Mouse (Mus musculus): Measurements from ENCODE around the gene Haghl. TPM values are rescaled to one million over a fixed set of nuclear protein-coding genes. Genes with fewer than 3 reads are reported as not detected.
A peak's percentile ranks its signal among the peaks of the same experiment; 100 is the strongest.

Gene Haghl
- polyA plus RNA-seq, 1 experiment from 2014 or later, result 165 TPM

GRCm38 (mm10) chr17:25824362-25825142 is 39.1 kb upstream of the Haghl start:
- H3K27me3 ChIP-seq (ENCODE audit: control insufficient read depth, insufficient read depth, low read depth, low read length), result no peaks in the 10 kb centered on the region
- peak overlapping the region; percentile 87 for H3K4me2 ChIP-seq (ENCODE audit: low read length)
- H3K4me3 ChIP-seq (ENCODE audit: low read depth, low read length), result peak overlapping the region; percentile 58
- 76% methylated on average over 17 of the region's 17 CpGs for WGBS
- H3K9me3 ChIP-seq (replicated peaks; ENCODE audit: control insufficient read depth, low read length, poor library complexity, severe bottlenecking), result no peaks in the 10 kb centered on the region
- H3K4me1 ChIP-seq (ENCODE audit: control insufficient read depth, insufficient read depth, low read length), result peaks cover 31% of the 10 kb centered on the region
- H3K9ac ChIP-seq (ENCODE audit: low read depth, low read length), result peak overlapping the region; percentile 77
- no peak for ATAC-seq
- H3K27ac ChIP-seq (ENCODE audit: low read length), result no peak overlapping the region
- H3K36me3 ChIP-seq (ENCODE audit: control insufficient read depth, insufficient read depth, low read length), result peaks cover 14% of the 10 kb centered on the region

- H3K9ac ChIP-seq (ENCODE audit: low read depth, low read length), result peak within 1 kb of the TSS; percentile 77
- peak within 1 kb of the TSS; percentile 83 for H3K27ac ChIP-seq (ENCODE audit: low read length)
- H3K4me3 ChIP-seq (ENCODE audit: low read depth, low read length), result peak within 1 kb of the TSS; percentile 58
- no peaks in the 10 kb centered on the region for H3K9me3 ChIP-seq (replicated peaks; ENCODE audit: control insufficient read depth, low read length, poor library complexity, severe bottlenecking)
- WGBS, result under 1% methylated on average over 18 of the region's 18 CpGs
- ATAC-seq, result peak; percentile 73
- peak within 1 kb of the TSS; percentile 87 for H3K4me2 ChIP-seq (ENCODE audit: low read length)
- H3K36me3 ChIP-seq (ENCODE audit: control insufficient read depth, insufficient read depth, low read length), result peaks cover 20% of the 10 kb centered on the region
- H3K27me3 ChIP-seq (ENCODE audit: control insufficient read depth, insufficient read depth, low read depth, low read length), result peaks cover 4% of the 10 kb centered on the region
- peaks cover 29% of the 10 kb centered on the region for H3K4me1 ChIP-seq (ENCODE audit: control insufficient read depth, insufficient read depth, low read length)
Observed at GRCm38 (mm10) chr17:25823452-25823851, 38.0 kb upstream of the Haghl start, which contains the start of gene Wdr24. Wdr24 (plus strand) TSS chr17:25823627.

- H3K4me3 ChIP-seq (ENCODE audit: low read depth, low read length), result no peak overlapping the region
- H3K9ac ChIP-seq (ENCODE audit: low read depth, low read length), result peak overlapping the region; percentile 20; the same call in 1 of the 2 replicates
- peaks cover 11% of the 10 kb centered on the region for H3K27me3 ChIP-seq (ENCODE audit: control insufficient read depth, insufficient read depth, low read depth, low read length)
- peaks cover 27% of the 10 kb centered on the region for H3K36me3 ChIP-seq (ENCODE audit: control insufficient read depth, insufficient read depth, low read length)
- H3K4me2 ChIP-seq (ENCODE audit: low read length), result no peak overlapping the region
- 12% methylated on average over 46 of the region's 46 CpGs for WGBS
- H3K9me3 ChIP-seq (replicated peaks; ENCODE audit: control insufficient read depth, low read length, poor library complexity, severe bottlenecking), result no peaks in the 10 kb centered on the region
- ATAC-seq, result no peak
- H3K27ac ChIP-seq (ENCODE audit: low read length), result no peak overlapping the region
- peaks cover 5% of the 10 kb centered on the region for H3K4me1 ChIP-seq (ENCODE audit: control insufficient read depth, insufficient read depth, low read length)
Observed at GRCm38 (mm10) chr17:25818851-25819780, 33.6 kb upstream of the Haghl start.

GRCm38 (mm10) chr17:25817662-25818061 is 32.2 kb upstream of the Haghl start:
- WGBS, result 90% methylated on average over 11 of the region's 11 CpGs
- Histone ChIP-seq H3K4me2 (ENCODE audit: low read length) (no peak overlapping the region), H3K4me3 (ENCODE audit: low read depth, low read length) (no peak overlapping the region), H3K27ac (ENCODE audit: low read length) (no peak overlapping the region), H3K9me3 (replicated peaks; ENCODE audit: control insufficient read depth, low read length, poor library complexity, severe bottlenecking) (no peaks in the 10 kb centered on the region), H3K36me3 (ENCODE audit: control insufficient read depth, insufficient read depth, low read length) (peaks cover 27% of the 10 kb centered on the region), H3K27me3 (ENCODE audit: control insufficient read depth, insufficient read depth, low read depth, low read length) (peaks cover 11% of the 10 kb centered on the region), H3K4me1 (ENCODE audit: control insufficient read depth, insufficient read depth, low read length) (peaks cover 9% of the 10 kb centered on the region), H3K9ac (ENCODE audit: low read depth, low read length) (no peak overlapping the region)
- ATAC-seq, result no peak

GRCm38 (mm10) chr17:25813471-25813870 is 28.0 kb upstream of the Haghl start:
- Histone ChIP-seq H3K9ac (ENCODE audit: low read depth, low read length) (peak overlapping the region; percentile 63), H3K27me3 (ENCODE audit: control insufficient read depth, insufficient read depth, low read depth, low read length) (peaks cover 8% of the 10 kb centered on the region), H3K4me3 (ENCODE audit: low read depth, low read length) (peak overlapping the region; percentile 13; the same call in 1 of the 2 replicates), H3K9me3 (replicated peaks; ENCODE audit: control insufficient read depth, low read length, poor library complexity, severe bottlenecking) (no peaks in the 10 kb centered on the region), H3K4me1 (ENCODE audit: control insufficient read depth, insufficient read depth, low read length) (peaks cover 30% of the 10 kb centered on the region), H3K4me2 (ENCODE audit: low read length) (peak overlapping the region; percentile 39), H3K27ac (ENCODE audit: low read length) (no peak overlapping the region), H3K36me3 (ENCODE audit: control insufficient read depth, insufficient read depth, low read length) (peaks cover 15% of the 10 kb centered on the region)
- no peak for ATAC-seq
- 2% methylated on average over 20 of the region's 20 CpGs for WGBS

GRCm38 (mm10) chr17:25810890-25811289 is 25.4 kb upstream of the Haghl start:
- WGBS, result 74% methylated on average over 4 of the region's 4 CpGs
- Histone ChIP-seq H3K4me3 (ENCODE audit: low read depth, low read length) (peak overlapping the region; percentile 93; the same call in 1 of the 2 replicates), H3K4me1 (ENCODE audit: control insufficient read depth, insufficient read depth, low read length) (peaks cover 36% of the 10 kb centered on the region)

GRCm38 (mm10) chr17:25809606-25810340 is 24.3 kb upstream of the Haghl start:
- Histone ChIP-seq H3K27me3 (ENCODE audit: control insufficient read depth, insufficient read depth, low read depth, low read length) (no peaks in the 10 kb centered on the region), H3K27ac (ENCODE audit: low read length) (peak overlapping the region; percentile 99), H3K36me3 (ENCODE audit: control insufficient read depth, insufficient read depth, low read length) (no peaks in the 10 kb centered on the region), H3K9ac (ENCODE audit: low read depth, low read length) (peak overlapping the region; percentile 98), H3K4me3 (ENCODE audit: low read depth, low read length) (peak overlapping the region; percentile 93), H3K9me3 (replicated peaks; ENCODE audit: control insufficient read depth, low read length, poor library complexity, severe bottlenecking) (no peaks in the 10 kb centered on the region), H3K4me2 (ENCODE audit: low read length) (peak overlapping the region; percentile 100), H3K4me1 (ENCODE audit: control insufficient read depth, insufficient read depth, low read length) (peaks cover 36% of the 10 kb centered on the region)
- 2% methylated on average over 24 of the region's 25 CpGs for WGBS
- peak; percentile 52 for ATAC-seq

More at GRCm38 (mm10) chr17:25810890-25811289, 25.4 kb upstream of the Haghl start:
- H3K27ac ChIP-seq (ENCODE audit: low read length), result no peak overlapping the region
- peak overlapping the region; percentile 98; the same call in 1 of the 2 replicates for H3K9ac ChIP-seq (ENCODE audit: low read depth, low read length)
- peak overlapping the region; percentile 100 for H3K4me2 ChIP-seq (ENCODE audit: low read length)
- ATAC-seq, result no peak
- H3K27me3 ChIP-seq (ENCODE audit: control insufficient read depth, insufficient read depth, low read depth, low read length), result no peaks in the 10 kb centered on the region
- no peaks in the 10 kb centered on the region for H3K9me3 ChIP-seq (replicated peaks; ENCODE audit: control insufficient read depth, low read length, poor library complexity, severe bottlenecking)
- H3K36me3 ChIP-seq (ENCODE audit: control insufficient read depth, insufficient read depth, low read length), result no peaks in the 10 kb centered on the region

- Histone ChIP-seq H3K36me3 (ENCODE audit: control insufficient read depth, insufficient read depth, low read length) (no peaks in the 10 kb centered on the region), H3K4me2 (ENCODE audit: low read length) (peak within 1 kb of the TSS; percentile 100), H3K9ac (ENCODE audit: low read depth, low read length) (peak within 1 kb of the TSS; percentile 98), H3K4me1 (ENCODE audit: control insufficient read depth, insufficient read depth, low read length) (peaks cover 36% of the 10 kb centered on the region), H3K4me3 (ENCODE audit: low read depth, low read length) (peak within 1 kb of the TSS; percentile 93), H3K9me3 (replicated peaks; ENCODE audit: control insufficient read depth, low read length, poor library complexity, severe bottlenecking) (no peaks in the 10 kb centered on the region), H3K27ac (ENCODE audit: low read length) (peak within 1 kb of the TSS; percentile 99), H3K27me3 (ENCODE audit: control insufficient read depth, insufficient read depth, low read depth, low read length) (no peaks in the 10 kb centered on the region)
- peak; percentile 85 for ATAC-seq
- under 1% methylated on average over 84 of the region's 100 CpGs for WGBS
Observed at GRCm38 (mm10) chr17:25808789-25809605, 23.5 kb upstream of the Haghl start, which contains the start of gene Fbxl16. Fbxl16 (plus strand) TSS chr17:25809085.

Data from midbrain, embryonic 16.5 days (tissue).